Mouse (Mus musculus) stomach, embryonic 14.5 days (tissue): ENCODE results near the gene Traf5. TPM values are rescaled to one million over a fixed set of nuclear protein-coding genes. Genes with fewer than 3 reads are reported as not detected.

Source experiments
- ATAC-seq: fragments of 200-750 bp; cut with Nextera tagmentation; 2 replicates; pipeline ENCODE4 v1.8.0; 2017; ENCODE audit warnings: low read depth, moderate TSS enrichment; ENCODE audit not compliant: insufficient number of reproducible peaks, insufficient read depth, low FRiP score
- H3K27ac ChIP-seq: fragments of 300-500 bp; sonication (generic); 2 replicates; pipeline ENCODE4 v1.5.1; 2014; ENCODE audit warnings: mild to moderate bottlenecking, low read length, moderate library complexity, mixed read lengths
- H3K27me3 ChIP-seq: fragments of 300-500 bp; sonication (generic); 2 replicates; pipeline ENCODE4 v1.6.1; 2014; ENCODE audit warnings: low read length, control low read depth, mixed read lengths; ENCODE audit not compliant: control insufficient read depth, insufficient read depth
- H3K36me3 ChIP-seq: fragments of 300-500 bp; sonication (generic); 2 replicates; pipeline ENCODE4 v1.6.1; 2014; ENCODE audit warnings: mild to moderate bottlenecking, control low read depth, low read length, moderate library complexity, mixed read lengths; ENCODE audit not compliant: control insufficient read depth, insufficient read depth
- H3K4me1 ChIP-seq: fragments of 300-500 bp; sonication (generic); 2 replicates; pipeline ENCODE4 v1.6.1; 2014; ENCODE audit warnings: low read length, control low read depth, mixed read lengths; ENCODE audit not compliant: control insufficient read depth, insufficient read depth
- H3K4me2 ChIP-seq: fragments of 300-500 bp; sonication (generic); replicated peaks from 2 replicates; pipeline ENCODE4 v1.6.1; 2014; ENCODE audit warnings: low read depth, low read length, control low read depth
- H3K4me3 ChIP-seq: fragments of 300-500 bp; sonication (generic); 2 replicates; pipeline ENCODE4 v1.5.1; 2014; ENCODE audit warnings: low read depth, low read length, control low read depth
- H3K9ac ChIP-seq: fragments of 300-500 bp; sonication (generic); replicated peaks from 2 replicates; pipeline ENCODE4 v1.6.1; 2014; ENCODE audit warnings: low read depth, mild to moderate bottlenecking, control low read depth, low read length, moderate library complexity, mixed read lengths
- H3K9me3 ChIP-seq: fragments of 300-500 bp; sonication (generic); 2 replicates; pipeline ENCODE4 v1.6.1; 2016; ENCODE audit warnings: low read depth, low read length, control low read depth; ENCODE audit not compliant: control insufficient read depth
- WGBS: fragments of 180-500 bp; shearing (Covaris S2); extraction: QIAGEN DNeasy Blood & Tissue Kit; methylation state at CpG from one replicate; pipeline ENCODE4 v1.1.7; 2014; 5-methylcytosine and 5-hydroxymethylcytosine counted together
- polyA plus RNA-seq: library from polyadenylated mRNA; unstranded; fragments of >200 nt; fragmentation: Nextera tagmentation; extraction: Ambion mirVana; gene quantifications from 2 replicates; pipeline ENCODE4 v1.2.1, GENCODE M21; 2014

Gene Traf5
- 28.8 and 30.4 TPM in 2 replicates for polyA plus RNA-seq

DNA sequence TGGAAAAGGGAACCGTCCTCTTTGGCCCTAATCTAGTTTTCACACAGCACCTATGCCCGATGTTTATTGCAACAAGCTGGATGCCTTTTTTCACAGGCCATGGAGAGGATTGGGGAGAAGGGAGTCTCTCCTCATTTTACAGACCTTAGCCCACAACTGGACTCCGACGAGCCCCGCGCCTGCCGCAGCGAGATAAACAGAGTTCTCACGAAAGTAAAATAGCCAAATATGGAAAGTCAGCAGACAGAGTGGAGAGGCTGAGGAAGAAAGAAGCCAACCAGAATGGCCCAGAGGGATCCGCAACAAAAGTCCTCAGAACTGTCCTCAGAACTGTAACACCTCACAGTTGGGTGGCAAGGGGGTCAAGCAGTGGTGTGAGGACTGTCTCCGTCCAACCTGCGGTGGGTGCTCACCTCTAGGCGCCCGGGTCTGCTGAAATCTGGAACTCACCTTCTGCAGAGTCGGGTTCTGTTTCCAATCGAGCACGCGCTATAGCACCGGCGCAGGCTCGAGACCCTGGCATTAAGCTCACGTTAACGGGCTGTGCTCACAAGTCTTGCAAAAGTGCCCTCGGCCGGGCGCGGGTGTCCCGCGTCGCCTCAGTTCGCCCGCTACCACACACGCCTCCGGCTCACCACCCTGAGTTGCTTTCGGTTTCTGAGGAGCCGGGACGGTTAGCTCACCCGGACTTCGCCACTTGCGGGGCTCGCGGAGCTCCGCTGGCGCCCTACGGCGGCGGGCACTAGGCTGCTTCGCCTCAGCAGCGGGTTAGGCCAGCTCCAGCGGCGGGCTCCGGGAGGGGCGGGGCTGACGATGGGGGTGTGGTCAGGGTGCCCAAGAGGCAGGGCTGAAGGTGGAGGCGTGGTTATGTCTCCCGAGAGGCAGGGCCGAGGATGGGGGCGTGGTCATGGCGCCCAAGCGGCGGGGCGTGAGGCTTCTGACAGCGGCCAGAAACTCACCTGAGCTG lies at the start of gene Traf5:
TSS of gene Traf5 (minus strand) at position 754 of the 967 bp plus-strand sequence.
- Histone ChIP-seq H3K4me1 (peaks cover 13% of the 10 kb centered on the region; the same call in 1 of the 2 replicates), H3K9me3 (no peaks in the 10 kb centered on the region), H3K4me3 (peak within 1 kb of the TSS; percentile 58), H3K36me3 (no peaks in the 10 kb centered on the region), H3K9ac (peak within 1 kb of the TSS; percentile 67), H3K27ac (peak within 1 kb of the TSS; percentile 90), H3K4me2 (peak within 1 kb of the TSS; percentile 62), H3K27me3 (no peaks in the 10 kb centered on the region)
- WGBS = 1% methylated on average over 63 of the region's 63 CpGs
- peak; percentile 98 for ATAC-seq

DNA sequence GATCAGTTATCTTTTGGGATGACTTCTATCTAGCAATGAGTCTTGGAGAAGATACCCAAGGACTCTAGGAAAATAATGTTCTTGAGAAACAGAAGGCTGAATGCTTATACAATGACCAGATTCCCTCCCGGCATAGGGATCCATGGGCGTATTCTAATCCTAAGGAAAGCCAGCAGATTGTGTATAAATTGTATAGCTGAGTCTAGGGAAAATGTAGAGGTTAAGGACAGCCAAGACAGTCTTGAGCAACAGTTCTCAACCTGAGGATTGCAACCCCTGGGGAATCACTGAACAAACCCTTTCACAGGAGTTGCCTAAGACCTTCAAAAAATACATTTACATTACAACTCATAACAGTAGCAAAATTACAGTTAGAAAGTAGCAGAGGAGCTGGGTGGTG lies 48.0 kb upstream of the Traf5 start:
- Histone ChIP-seq H3K4me3 (no peak overlapping the region), H3K9ac (no peak overlapping the region), H3K36me3 (no peaks in the 10 kb centered on the region), H3K27me3 (no peaks in the 10 kb centered on the region), H3K9me3 (no peaks in the 10 kb centered on the region), H3K4me2 (no peak overlapping the region), H3K4me1 (peaks cover 12% of the 10 kb centered on the region; the same call in 1 of the 2 replicates), H3K27ac (no peak overlapping the region)
- no peak for ATAC-seq
- WGBS = 95% methylated on average over 2 of the region's 2 CpGs

DNA sequence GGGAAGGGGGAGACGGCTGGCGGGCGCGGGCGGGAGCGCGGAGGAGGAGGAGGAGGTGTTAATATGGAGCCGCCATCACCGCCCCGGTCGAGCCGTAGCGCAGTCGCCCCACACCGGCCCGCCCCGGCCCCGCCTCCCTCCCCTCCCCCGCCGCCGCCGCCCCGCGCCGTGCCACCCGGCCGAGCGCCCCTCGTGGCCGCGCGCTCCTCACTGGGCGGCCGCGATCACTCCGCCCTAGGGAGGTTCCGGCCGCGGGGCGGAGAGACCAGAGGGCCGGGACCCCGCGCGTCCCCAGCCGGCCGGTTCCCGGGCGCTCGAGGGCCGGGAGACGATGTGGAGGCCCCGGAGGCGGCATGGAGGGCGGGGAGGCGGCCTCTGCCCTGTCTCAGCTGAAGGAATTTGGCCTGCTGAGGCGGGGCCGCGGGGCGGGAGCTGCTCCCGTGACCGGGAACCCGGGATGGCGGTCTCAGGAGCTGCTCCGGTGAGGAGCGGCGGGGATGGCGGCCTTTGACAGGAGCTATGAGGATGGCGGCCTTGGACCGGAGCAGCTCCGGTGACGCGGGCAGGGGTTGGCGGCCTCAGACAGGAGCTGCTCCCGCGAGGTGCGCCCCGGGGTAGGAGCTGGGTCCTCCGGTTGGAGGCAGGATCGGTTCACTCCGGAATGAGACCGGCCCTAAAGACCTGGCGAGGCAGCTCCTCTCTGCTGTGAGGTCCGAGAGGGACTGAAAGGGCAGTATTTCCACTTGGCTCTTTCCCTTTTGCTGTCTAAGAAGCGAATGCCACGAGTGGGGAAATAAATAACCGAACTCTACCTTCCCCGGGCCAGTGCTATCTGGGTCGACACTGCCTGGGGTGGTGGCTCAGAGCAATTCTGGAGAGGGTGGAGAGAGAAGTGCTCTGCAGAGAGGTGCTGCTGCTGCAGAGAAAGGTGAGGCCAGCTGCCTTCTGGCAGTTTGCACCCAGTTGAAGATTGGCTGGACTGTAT lies 45.9 kb upstream of the Traf5 start, which contains the start of gene Rcor3:
TSS of gene Rcor3 (minus strand) at position 137 of the 985 bp plus-strand sequence.
- under 1% methylated on average over 46 of the region's 88 CpGs for WGBS
- ATAC-seq = peak; percentile 86
- peak within 1 kb of the TSS; percentile 88 for H3K4me2 ChIP-seq
- H3K9ac ChIP-seq = peak within 1 kb of the TSS; percentile 87
- no peaks in the 10 kb centered on the region for H3K9me3 ChIP-seq
- H3K27me3 ChIP-seq = no peaks in the 10 kb centered on the region
- H3K4me3 ChIP-seq = peak within 1 kb of the TSS; percentile 80
- H3K4me1 ChIP-seq = peaks cover 12% of the 10 kb centered on the region; the same call in 1 of the 2 replicates
- H3K27ac ChIP-seq = peak within 1 kb of the TSS; percentile 97
- H3K36me3 ChIP-seq = peaks cover 6% of the 10 kb centered on the region; the same call in 1 of the 2 replicates

DNA sequence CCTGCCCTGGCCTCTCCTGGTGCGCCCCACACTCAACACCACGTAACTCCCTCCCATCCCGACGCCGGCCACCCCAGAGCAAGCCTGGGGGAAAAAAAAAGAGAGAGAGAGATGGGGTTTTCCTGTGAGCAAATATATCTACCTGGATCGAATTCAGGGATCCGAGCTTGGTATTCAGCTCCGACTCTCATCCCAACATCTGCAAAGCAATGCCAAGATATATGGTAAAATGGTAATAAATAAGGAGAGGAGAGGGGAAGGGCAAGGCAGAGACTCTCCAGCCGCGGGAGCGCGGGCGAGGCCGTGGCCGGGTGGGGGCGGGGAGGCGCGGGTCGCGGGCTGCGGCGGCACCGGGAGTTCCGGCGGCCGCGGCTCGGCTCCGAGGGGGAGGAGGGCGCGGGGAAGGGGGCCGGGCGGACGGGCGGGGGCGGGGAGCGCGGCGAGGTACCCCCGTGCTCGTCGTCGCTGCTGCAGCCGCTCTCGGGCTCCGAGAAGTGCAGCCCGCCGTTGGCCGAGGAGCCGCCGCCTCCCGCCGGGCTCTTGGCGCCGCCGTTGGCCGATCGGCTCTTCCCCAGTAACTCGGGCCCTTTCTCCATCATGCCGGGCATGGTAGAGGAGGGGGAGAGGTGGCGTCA lies 45.0 kb upstream of the Traf5 start:
- H3K4me2 ChIP-seq = peak overlapping the region; percentile 88
- 0% methylated on average over 22 of the region's 61 CpGs for WGBS
- ATAC-seq = peak; percentile 31
- H3K4me1 ChIP-seq = peaks cover 12% of the 10 kb centered on the region; the same call in 1 of the 2 replicates
- no peaks in the 10 kb centered on the region for H3K9me3 ChIP-seq
- H3K27me3 ChIP-seq = no peaks in the 10 kb centered on the region
- H3K9ac ChIP-seq = peak overlapping the region; percentile 87
- peaks cover 7% of the 10 kb centered on the region; the same call in 1 of the 2 replicates for H3K36me3 ChIP-seq
- H3K4me3 ChIP-seq = peak overlapping the region; percentile 80
- peak overlapping the region; percentile 97 for H3K27ac ChIP-seq

DNA sequence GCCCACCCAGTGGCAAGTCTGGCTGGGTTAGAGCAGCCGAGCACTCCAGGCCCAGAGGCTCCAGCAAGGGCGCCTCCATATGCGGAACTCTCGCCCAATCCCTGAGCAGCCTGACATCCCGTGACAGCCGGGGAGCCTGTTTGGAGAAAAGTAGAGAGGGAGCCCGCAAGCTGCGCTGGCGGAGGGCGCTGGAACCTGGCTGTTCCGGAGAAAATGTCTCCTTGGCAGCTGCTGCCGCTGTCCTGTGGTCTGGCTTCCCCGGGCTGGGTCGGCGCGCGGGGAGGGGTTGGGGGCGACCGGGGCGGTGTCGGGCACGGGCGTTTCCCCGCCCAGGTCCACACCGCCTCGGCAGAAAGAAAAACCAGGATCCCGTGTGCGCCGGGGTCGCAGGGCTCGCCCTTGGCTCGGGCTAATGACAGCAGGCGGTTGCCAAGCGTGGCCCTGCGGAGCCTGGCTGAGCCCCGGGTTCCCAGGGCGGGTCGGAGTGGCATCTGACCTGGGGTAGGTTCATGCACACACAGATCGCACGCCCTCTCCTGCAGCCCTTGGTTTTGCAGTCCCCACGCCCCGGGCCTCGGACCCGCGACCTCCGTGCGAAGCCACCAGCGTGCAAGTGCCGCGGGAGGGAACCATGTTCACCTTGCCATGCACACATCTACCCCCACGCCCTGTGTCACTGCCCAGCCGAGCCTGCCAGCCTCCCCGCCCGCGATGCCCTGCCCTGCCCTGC lies 44.4 kb upstream of the Traf5 start:
- Histone ChIP-seq H3K27me3 (no peaks in the 10 kb centered on the region), H3K36me3 (peaks cover 7% of the 10 kb centered on the region; the same call in 1 of the 2 replicates), H3K9ac (peak overlapping the region; percentile 87), H3K4me1 (peaks cover 12% of the 10 kb centered on the region; the same call in 1 of the 2 replicates), H3K4me3 (peak overlapping the region; percentile 80), H3K27ac (peak overlapping the region; percentile 97), H3K4me2 (peak overlapping the region; percentile 88), H3K9me3 (no peaks in the 10 kb centered on the region)
- under 1% methylated on average over 51 of the region's 55 CpGs for WGBS
- peak; percentile 82 for ATAC-seq

DNA sequence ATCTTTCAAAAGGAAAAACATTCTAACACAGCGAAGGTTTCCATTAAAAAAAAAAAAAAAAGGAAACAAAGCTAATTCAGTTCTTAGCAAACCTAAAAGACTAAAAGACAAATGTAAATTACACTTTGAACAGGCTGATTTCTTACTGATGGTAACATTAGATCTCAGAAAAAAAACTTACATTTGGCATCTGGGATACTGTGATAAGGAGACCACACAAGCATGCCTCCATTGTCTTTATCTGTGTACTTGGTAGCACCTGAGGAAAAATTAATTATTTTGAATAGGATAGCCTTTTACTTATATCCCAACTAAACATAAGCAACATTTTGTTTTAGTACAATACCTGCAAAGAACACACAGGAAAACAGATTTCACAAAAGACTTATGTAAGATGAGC lies 37.8 kb upstream of the Traf5 start:
- H3K27me3 ChIP-seq = no peaks in the 10 kb centered on the region
- H3K27ac ChIP-seq = no peak overlapping the region
- no peaks in the 10 kb centered on the region for H3K9me3 ChIP-seq
- H3K9ac ChIP-seq = no peak overlapping the region
- 92% methylated on average over 1 of the region's 1 CpGs for WGBS
- no peak overlapping the region for H3K4me3 ChIP-seq
- H3K4me2 ChIP-seq = no peak overlapping the region
- no peak for ATAC-seq
- no peaks in the 10 kb centered on the region for H3K4me1 ChIP-seq
- H3K36me3 ChIP-seq = peaks cover 30% of the 10 kb centered on the region; the same call in 1 of the 2 replicates

DNA sequence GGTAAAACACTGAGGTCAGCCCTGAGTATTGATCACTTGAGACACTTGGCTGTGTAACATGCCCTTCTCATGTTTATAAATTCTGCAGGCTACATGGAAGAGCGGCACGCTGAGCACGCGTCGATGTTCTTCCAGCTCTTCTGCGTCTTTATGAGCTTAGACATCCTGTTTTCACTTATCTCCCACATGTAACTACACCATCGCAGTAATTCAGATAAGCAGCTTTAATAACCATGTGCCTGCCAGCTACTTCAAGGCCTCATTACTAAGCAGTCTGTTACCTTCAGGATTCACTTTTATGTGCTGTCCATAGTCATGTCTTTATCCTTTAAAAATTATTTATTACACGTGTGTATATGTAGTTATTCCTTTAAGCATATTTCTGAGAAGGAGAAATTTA lies 36.0 kb upstream of the Traf5 start:
- no peak overlapping the region for H3K4me2 ChIP-seq
- no peak for ATAC-seq
- H3K27me3 ChIP-seq = no peaks in the 10 kb centered on the region
- peaks cover 35% of the 10 kb centered on the region; the same call in 1 of the 2 replicates for H3K36me3 ChIP-seq
- H3K27ac ChIP-seq = no peak overlapping the region
- 91% methylated on average over 8 of the region's 8 CpGs for WGBS
- no peak overlapping the region for H3K9ac ChIP-seq
- H3K4me1 ChIP-seq = no peaks in the 10 kb centered on the region
- no peak overlapping the region for H3K4me3 ChIP-seq
- no peaks in the 10 kb centered on the region for H3K9me3 ChIP-seq
